Mouse (Mus musculus) embryonic stem cell, embryonic (primary cell): ENCODE results near the gene Ctdsp1.

Experiments
- CTCF ChIA-PET, 4 experiments: fragments of 300-600 bp in 2 of 4; fragments of 350-600 bp in 2 of 4; sonication (Branson Sonifier 250); formaldehyde crosslinking; loops; one replicate each; lab custom pipeline; 2022; ENCODE audit warnings: inconsistent platforms in 2 of 4; lab: Charles Lee
- POLR2A ChIA-PET, 4 experiments: fragments of 300-600 bp in 2 of 4; fragments of 350-600 bp in 2 of 4; sonication (Branson Sonifier 250); formaldehyde crosslinking; loops; one replicate each; lab custom pipeline; 2022; ENCODE audit warnings: antibody characterized with exemption in 4 of 4, inconsistent platforms in 1 of 4; lab: Charles Lee

Gene Ctdsp1

GRCm38 (mm10) chr1:74439166-74439876 lies 48.0 kb downstream of the Ctdsp1 start:
- CTCF ChIA-PET: interaction anchor here in 3 of 4 experiments (0.5 to 2.2 kb wide), 11 partner anchors 9 to 373 kb away, joined by 3 to 9 read pairs (median 3); no protein-coding TSS in a partner anchor
- POLR2A ChIA-PET: interaction anchor here in 3 of 4 experiments (0.5 to 2.8 kb wide), 13 partner anchors 9 to 341 kb away, joined by 3 to 22 read pairs (median 4); no protein-coding TSS in a partner anchor

GRCm38 (mm10) chr1:74444538-74444937 lies 53.2 kb downstream of the Ctdsp1 start:
- CTCF ChIA-PET: interaction anchor here in 2 of 4 experiments (0.7 to 0.9 kb wide), 2 partner anchors 68 to 1023 kb away, joined by 3 to 4 read pairs; no protein-coding TSS in a partner anchor
- POLR2A ChIA-PET: interaction anchor here in 1 of 4 experiments (0.6 to 2.1 kb wide), 11 partner anchors 9 to 229 kb away, joined by 3 to 9 read pairs (median 3); partner anchors contain the start of gene Cnot9
